Mouse (Mus musculus): ENCODE results near the gene Fli1. TPM values are rescaled to one million over a fixed set of nuclear protein-coding genes. Genes with fewer than 3 reads are reported as not detected.

The Fli1 gene
- polyA plus RNA-seq, 1 experiment from 2014 or later, result 34.9 TPM

- no peak for ATAC-seq (ENCODE audit: low read depth)
- Histone ChIP-seq H3K27me3 (ENCODE audit: control insufficient read depth, insufficient read depth, low read depth, low read length) (no peaks in the 10 kb centered on the region), H3K4me2 (ENCODE audit: low read depth, low read length) (no peak overlapping the region), H3K36me3 (ENCODE audit: control insufficient read depth, insufficient read depth, low read length) (no peaks in the 10 kb centered on the region), H3K4me1 (replicated peaks; ENCODE audit: control insufficient read depth, insufficient read depth, low read length) (peaks cover 4% of the 10 kb centered on the region), H3K27ac (ENCODE audit: low read length) (no peak overlapping the region), H3K9ac (ENCODE audit: low read length) (no peak overlapping the region), H3K4me3 (ENCODE audit: low read length) (no peak overlapping the region), H3K9me3 (ENCODE audit: control insufficient read depth, low read length) (no peaks in the 10 kb centered on the region)
- WGBS, result 59% methylated on average over 8 of the region's 8 CpGs
Observed at GRCm38 (mm10) chr9:32559859-32560258, 17.2 kb upstream of the Fli1 start.

GRCm38 (mm10) chr9:32559454-32559853 lies 16.8 kb upstream of the Fli1 start:
- H3K4me3 ChIP-seq (ENCODE audit: low read length), result no peak overlapping the region
- no peak overlapping the region for H3K4me2 ChIP-seq (ENCODE audit: low read depth, low read length)
- no peak for ATAC-seq (ENCODE audit: low read depth)
- H3K36me3 ChIP-seq (ENCODE audit: control insufficient read depth, insufficient read depth, low read length), result no peaks in the 10 kb centered on the region
- peaks cover 4% of the 10 kb centered on the region for H3K4me1 ChIP-seq (replicated peaks; ENCODE audit: control insufficient read depth, insufficient read depth, low read length)
- no peak overlapping the region for H3K27ac ChIP-seq (ENCODE audit: low read length)
- H3K9ac ChIP-seq (ENCODE audit: low read length), result no peak overlapping the region
- H3K9me3 ChIP-seq (ENCODE audit: control insufficient read depth, low read length), result no peaks in the 10 kb centered on the region
- H3K27me3 ChIP-seq (ENCODE audit: control insufficient read depth, insufficient read depth, low read depth, low read length), result no peaks in the 10 kb centered on the region

DNA sequence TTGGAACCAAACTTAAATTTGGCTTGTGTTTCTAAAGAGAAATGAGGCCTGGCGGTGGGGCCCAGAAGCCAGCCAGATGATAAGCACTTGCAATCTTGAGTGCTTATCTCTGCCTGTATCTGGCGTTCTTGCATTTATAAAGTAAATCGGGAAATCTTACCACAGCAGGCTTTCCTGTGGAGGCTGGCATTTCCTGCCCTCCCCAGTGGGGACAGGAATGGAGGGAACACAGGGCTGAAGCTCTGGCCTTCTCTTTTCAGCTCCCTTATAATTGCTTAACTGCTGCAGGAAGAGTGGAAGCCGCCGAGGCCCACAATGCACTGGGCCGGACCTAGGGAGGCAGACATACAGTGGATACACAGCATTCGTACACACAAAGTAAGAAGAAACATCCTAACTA lies 13.7 kb upstream of the Fli1 start:
- Histone ChIP-seq H3K4me1 (replicated peaks; ENCODE audit: control insufficient read depth, insufficient read depth, low read length) (no peaks in the 10 kb centered on the region; the same call in 1 of the 2 replicates), H3K4me3 (ENCODE audit: low read length) (no peak overlapping the region), H3K27me3 (ENCODE audit: control insufficient read depth, insufficient read depth, low read depth, low read length) (no peaks in the 10 kb centered on the region), H3K27ac (ENCODE audit: low read length) (peak overlapping the region; percentile 83), H3K36me3 (ENCODE audit: control insufficient read depth, insufficient read depth, low read length) (no peaks in the 10 kb centered on the region), H3K9ac (ENCODE audit: low read length) (no peak overlapping the region), H3K4me2 (ENCODE audit: low read depth, low read length) (no peak overlapping the region), H3K9me3 (ENCODE audit: control insufficient read depth, low read length) (no peaks in the 10 kb centered on the region)
- ATAC-seq (ENCODE audit: low read depth), result peak; percentile 65
- 44% methylated on average over 7 of the region's 7 CpGs for WGBS

- ATAC-seq (ENCODE audit: low read depth), result no peak
- Histone ChIP-seq H3K27me3 (ENCODE audit: control insufficient read depth, insufficient read depth, low read depth, low read length) (no peaks in the 10 kb centered on the region), H3K4me3 (ENCODE audit: low read length) (no peak overlapping the region), H3K36me3 (ENCODE audit: control insufficient read depth, insufficient read depth, low read length) (no peaks in the 10 kb centered on the region), H3K9ac (ENCODE audit: low read length) (no peak overlapping the region), H3K27ac (ENCODE audit: low read length) (peak overlapping the region; percentile 83), H3K4me1 (replicated peaks; ENCODE audit: control insufficient read depth, insufficient read depth, low read length) (peaks cover 6% of the 10 kb centered on the region), H3K9me3 (ENCODE audit: control insufficient read depth, low read length) (no peaks in the 10 kb centered on the region), H3K4me2 (ENCODE audit: low read depth, low read length) (no peak overlapping the region)
- WGBS, result 66% methylated on average over 3 of the region's 3 CpGs
Observed at GRCm38 (mm10) chr9:32555279-32555678, 12.6 kb upstream of the Fli1 start.

DNA sequence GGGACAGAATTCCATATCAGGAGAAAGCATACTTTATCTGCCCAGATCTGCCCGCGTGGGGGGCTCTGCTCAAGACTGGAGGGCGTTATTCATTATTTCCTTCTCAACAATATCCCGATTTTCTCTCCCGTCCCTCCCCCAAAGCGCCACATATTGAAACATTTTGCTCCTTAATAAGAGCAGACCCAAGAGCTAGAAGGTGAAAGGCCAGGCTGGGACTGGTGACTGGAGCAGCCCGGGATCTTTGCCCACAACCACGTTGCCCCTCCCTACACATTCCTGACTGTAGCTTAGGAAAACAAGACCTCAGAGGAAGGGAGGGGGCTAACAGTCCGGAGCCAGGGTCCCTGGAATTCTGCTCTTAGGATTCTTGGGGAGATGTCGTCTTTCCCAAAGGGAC lies 7.9 kb upstream of the Fli1 start:
- WGBS, result 10% methylated on average over 10 of the region's 10 CpGs
- ATAC-seq (ENCODE audit: low read depth), result peak; percentile 61; the same call in 1 of the 2 replicates
- no peak overlapping the region for H3K4me3 ChIP-seq (ENCODE audit: low read length)
- H3K9me3 ChIP-seq (ENCODE audit: control insufficient read depth, low read length), result no peaks in the 10 kb centered on the region
- peak overlapping the region; percentile 55; the same call in 1 of the 2 replicates for H3K27ac ChIP-seq (ENCODE audit: low read length)
- peaks cover 5% of the 10 kb centered on the region; the same call in 1 of the 2 replicates for H3K27me3 ChIP-seq (ENCODE audit: control insufficient read depth, insufficient read depth, low read depth, low read length)
- peaks cover 19% of the 10 kb centered on the region for H3K4me1 ChIP-seq (replicated peaks; ENCODE audit: control insufficient read depth, insufficient read depth, low read length)
- no peak overlapping the region for H3K9ac ChIP-seq (ENCODE audit: low read length)
- H3K36me3 ChIP-seq (ENCODE audit: control insufficient read depth, insufficient read depth, low read length), result no peaks in the 10 kb centered on the region
- peak overlapping the region; percentile 16 for H3K4me2 ChIP-seq (ENCODE audit: low read depth, low read length)

DNA sequence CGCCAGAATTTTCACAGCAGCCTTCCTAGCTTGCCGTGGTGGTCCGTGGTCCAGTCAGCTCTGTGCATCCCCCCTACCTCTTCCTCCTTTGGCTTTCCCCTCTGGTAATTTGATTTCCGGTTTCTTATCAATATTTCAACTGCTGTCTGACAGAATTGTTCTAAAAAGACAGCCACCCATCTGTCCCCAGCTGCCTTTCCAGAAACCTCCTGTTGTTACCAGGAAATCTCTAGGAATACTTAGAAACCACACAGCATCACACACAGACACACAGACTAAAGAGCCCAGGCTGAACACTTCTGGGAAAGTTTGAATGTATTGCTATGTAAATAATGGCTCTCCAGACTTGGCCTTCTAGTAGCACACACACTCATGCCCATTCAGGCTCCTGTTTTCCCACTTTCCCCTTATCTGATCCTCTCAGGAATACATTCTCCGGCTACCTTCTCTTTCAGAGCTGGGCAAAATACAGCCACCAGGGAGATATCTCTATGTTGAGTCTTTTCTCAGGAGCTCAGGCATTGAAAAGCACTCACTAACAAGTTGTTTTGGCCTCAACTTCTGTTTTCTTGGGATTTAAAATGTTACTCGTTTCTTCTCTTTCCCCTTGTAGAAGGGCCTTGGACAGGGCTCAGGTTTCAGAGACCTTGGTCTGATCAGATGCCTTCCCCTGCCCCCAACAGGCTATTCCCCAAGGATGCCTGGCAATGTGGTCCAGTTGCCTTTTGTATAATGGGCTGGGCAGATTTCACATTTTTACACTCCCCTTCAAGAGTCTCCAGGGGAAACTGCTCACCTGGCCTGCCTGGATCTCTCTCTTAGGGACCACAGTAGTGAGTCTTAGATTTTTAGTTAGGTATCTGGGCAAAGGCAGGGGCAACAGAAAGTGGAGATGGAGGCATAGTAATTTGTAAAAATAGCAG lies 7.1 kb upstream of the Fli1 start:
- no peaks in the 10 kb centered on the region for H3K36me3 ChIP-seq (ENCODE audit: control insufficient read depth, insufficient read depth, low read length)
- no peak overlapping the region for H3K4me3 ChIP-seq (ENCODE audit: low read length)
- H3K4me1 ChIP-seq (replicated peaks; ENCODE audit: control insufficient read depth, insufficient read depth, low read length), result peaks cover 27% of the 10 kb centered on the region
- H3K27me3 ChIP-seq (ENCODE audit: control insufficient read depth, insufficient read depth, low read depth, low read length), result peaks cover 9% of the 10 kb centered on the region; the same call in 1 of the 2 replicates
- no peaks in the 10 kb centered on the region for H3K9me3 ChIP-seq (ENCODE audit: control insufficient read depth, low read length)
- 0 out of 2 replicates have a peak overlapping the region, but pooled peaks have one; percentile 8 for H3K4me2 ChIP-seq (ENCODE audit: low read depth, low read length)
- peak; percentile 62 for ATAC-seq (ENCODE audit: low read depth)
- H3K27ac ChIP-seq (ENCODE audit: low read length), result peak overlapping the region; percentile 55
- H3K9ac ChIP-seq (ENCODE audit: low read length), result no peak overlapping the region
- WGBS, result 19% methylated on average over 6 of the region's 6 CpGs

DNA sequence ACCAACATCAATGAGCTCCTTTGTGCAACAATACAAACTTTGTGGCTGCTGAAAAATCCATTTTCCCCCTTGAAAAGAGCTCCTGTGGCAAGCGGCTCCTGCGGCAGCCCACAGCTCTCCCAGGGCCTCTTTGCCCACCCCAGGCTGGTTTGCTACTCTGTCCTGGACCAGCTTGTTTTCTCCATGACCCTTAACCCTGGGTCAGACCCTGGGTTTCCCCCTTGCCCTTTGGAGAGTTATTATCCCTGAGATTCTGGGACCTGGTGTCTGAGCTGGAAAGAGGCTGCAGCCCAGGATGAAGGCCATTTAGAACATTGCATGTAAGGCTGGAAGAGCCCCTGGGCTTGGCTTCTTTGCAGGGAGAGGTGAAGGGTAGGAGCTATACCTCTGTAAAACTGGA lies 4.1 kb upstream of the Fli1 start:
- H3K36me3 ChIP-seq (ENCODE audit: control insufficient read depth, insufficient read depth, low read length), result no peaks in the 10 kb centered on the region
- no peak overlapping the region for H3K27ac ChIP-seq (ENCODE audit: low read length)
- peaks cover 22% of the 10 kb centered on the region; the same call in 1 of the 2 replicates for H3K27me3 ChIP-seq (ENCODE audit: control insufficient read depth, insufficient read depth, low read depth, low read length)
- no peaks in the 10 kb centered on the region for H3K9me3 ChIP-seq (ENCODE audit: control insufficient read depth, low read length)
- H3K4me2 ChIP-seq (ENCODE audit: low read depth, low read length), result no peak overlapping the region
- H3K4me1 ChIP-seq (replicated peaks; ENCODE audit: control insufficient read depth, insufficient read depth, low read length), result peaks cover 48% of the 10 kb centered on the region
- WGBS, result 57% methylated on average over 2 of the region's 2 CpGs
- no peak overlapping the region for H3K9ac ChIP-seq (ENCODE audit: low read length)
- no peak for ATAC-seq (ENCODE audit: low read depth)
- no peak overlapping the region for H3K4me3 ChIP-seq (ENCODE audit: low read length)

DNA sequence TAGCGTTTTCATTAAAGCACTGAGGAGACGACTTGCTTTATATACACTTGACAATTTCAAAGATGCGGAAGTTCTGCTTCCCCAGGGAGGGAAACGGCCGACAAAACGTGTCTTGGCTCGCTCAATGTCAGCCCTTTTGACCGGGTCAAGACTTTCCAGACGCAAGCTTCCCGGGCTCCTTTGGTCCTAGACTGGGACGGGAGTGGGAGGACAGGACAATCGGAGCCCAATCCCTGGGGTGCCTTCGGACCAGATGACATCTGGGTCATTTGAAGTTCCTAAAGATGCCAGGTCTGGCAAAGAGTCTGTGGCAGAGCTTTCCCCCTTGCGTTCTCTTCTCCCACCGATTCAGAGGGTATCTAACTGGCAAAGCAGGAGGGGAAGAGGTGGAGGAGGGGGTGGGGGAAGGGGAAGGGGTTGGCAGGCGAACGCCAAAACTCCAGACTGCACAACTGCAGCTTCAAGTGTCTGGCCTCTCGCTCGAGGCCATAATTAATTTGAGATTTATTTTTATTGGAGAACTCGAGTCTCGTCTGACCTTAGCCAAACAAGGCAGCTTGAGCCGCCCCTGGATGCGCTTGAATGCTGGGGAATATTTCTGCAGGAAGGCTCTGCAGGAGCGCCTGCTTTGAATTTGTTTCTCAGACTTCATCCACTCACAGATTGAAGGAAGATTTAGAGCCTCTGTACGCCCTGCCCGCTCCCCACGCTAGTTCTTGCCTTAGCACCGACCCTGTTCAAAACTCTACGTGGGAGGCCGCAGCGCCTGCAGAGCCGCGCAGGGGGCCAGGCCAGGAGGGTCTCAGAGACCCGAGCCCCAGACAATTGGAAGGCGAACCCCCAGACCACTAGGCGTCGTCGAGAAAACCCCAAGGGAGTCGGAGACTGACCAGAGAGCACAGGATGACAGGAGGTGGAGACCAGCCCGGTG lies 2.3 kb upstream of the Fli1 start:
- Histone ChIP-seq H3K9me3 (ENCODE audit: control insufficient read depth, low read length) (no peaks in the 10 kb centered on the region), H3K9ac (ENCODE audit: low read length) (no peak overlapping the region), H3K27me3 (ENCODE audit: control insufficient read depth, insufficient read depth, low read depth, low read length) (peaks cover 22% of the 10 kb centered on the region; the same call in 1 of the 2 replicates), H3K36me3 (ENCODE audit: control insufficient read depth, insufficient read depth, low read length) (no peaks in the 10 kb centered on the region), H3K27ac (ENCODE audit: low read length) (no peak overlapping the region), H3K4me3 (ENCODE audit: low read length) (no peak overlapping the region), H3K4me1 (replicated peaks; ENCODE audit: control insufficient read depth, insufficient read depth, low read length) (peaks cover 39% of the 10 kb centered on the region), H3K4me2 (ENCODE audit: low read depth, low read length) (peak overlapping the region; percentile 2)
- no peak for ATAC-seq (ENCODE audit: low read depth)
- WGBS, result 13% methylated on average over 40 of the region's 40 CpGs

All from lung, embryonic 16.5 days (tissue).